Mouse (Mus musculus) brain, embryonic 14.5 days (tissue): ENCODE measurements at regions not wholly inside any gene's neighbourhood (a gene's known extent, or its start where the extent isn't known, plus 50 kb on each side); places are given as distances from the start of the nearest gene placed in this dataset.
A peak's percentile ranks its signal among the peaks of the same experiment; 100 is the strongest.

ENCODE experiments used
- DNase-seq: peaks from one replicate; pipeline ENCODE4 v3.0.0-alpha.2; 2011; ENCODE audit warnings: low read depth
- CTCF ChIP-seq: fragments of 200-500 bp; IDR thresholded peaks from 2 replicates; pipeline ENCODE4 v1.5.1; 2012; ENCODE audit warnings: inconsistent platforms, mild to moderate bottlenecking, moderate library complexity, borderline replicate concordance; ENCODE audit not compliant: insufficient read depth, insufficient read length; ENCODE audit errors: extremely low read depth
- POLR2A ChIP-seq: fragments of 200-500 bp; IDR thresholded peaks from 2 replicates; pipeline ENCODE4 v1.6.1; 2012; ENCODE audit warnings: mild to moderate bottlenecking, inconsistent platforms, borderline replicate concordance; ENCODE audit not compliant: poor library complexity, insufficient read depth, insufficient read length, severe bottlenecking; ENCODE audit errors: extremely low read depth

DNA sequence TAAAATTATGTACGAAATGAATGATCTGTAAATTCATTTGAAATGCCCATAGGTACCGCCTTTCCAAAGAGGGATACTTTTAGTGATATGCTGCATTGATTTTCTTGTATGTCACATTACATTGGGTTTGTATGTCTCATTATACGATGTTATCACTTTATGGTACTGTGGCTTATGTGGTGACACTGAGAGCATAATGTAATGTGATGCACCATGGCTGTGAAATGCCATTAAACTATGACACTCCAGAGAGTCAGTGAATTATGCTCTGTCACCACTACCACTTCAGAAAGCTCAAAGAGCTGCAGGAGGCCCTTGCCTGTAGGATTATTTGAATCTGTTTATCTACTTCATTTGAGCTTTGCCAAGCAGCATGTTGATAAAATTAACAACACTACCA lies 695.4 kb upstream of the Slc10a2 start:
- no peak for TF ChIP-seq CTCF
- no peak for TF ChIP-seq POLR2A
- peak; percentile 51 for DNase-seq

DNA sequence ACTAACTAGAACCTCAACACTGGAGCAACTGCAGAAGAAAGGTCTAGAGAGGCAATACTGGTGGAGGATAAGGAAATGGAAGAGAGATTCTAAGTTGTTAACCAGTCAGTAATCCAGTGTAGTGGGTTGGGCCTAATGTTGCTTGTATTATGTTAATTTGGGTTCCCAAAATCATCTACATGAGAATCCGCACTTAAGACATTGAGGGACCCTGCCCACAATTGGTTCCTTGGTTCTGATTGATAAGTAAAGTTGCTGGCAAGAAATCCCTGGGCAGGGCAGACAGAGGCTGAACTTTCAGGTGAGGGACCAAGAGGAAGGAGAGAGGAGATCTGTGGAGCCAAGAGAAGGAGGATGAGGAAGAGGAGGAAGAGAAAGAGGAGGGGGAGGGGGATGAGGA lies 651.2 kb upstream of the Slc10a2 start:
- DNase-seq, result no peak
- no peak for TF ChIP-seq CTCF
- no peak for TF ChIP-seq POLR2A

DNA sequence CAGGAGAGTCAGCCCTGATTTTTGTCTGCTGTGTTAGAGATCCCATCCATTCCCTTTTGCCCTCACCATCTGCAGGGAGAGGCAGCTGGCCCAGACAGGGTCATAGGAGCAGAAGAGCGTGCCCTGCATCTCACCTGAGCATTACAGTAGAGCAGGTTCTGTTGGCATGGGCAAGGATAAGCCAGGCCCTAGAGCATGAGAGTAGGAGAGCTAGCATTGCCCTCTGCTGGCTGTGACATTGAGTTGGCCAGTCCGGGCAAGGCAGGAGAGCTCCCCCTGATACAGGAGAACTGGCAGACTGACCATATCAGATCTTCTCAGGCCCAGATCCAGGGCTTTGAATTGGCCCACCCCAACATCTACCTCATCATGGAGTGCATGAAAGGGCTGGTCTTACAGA lies 634.4 kb upstream of the Slc10a2 start:
- TF ChIP-seq CTCF, result no peak
- DNase-seq, result no peak

DNA sequence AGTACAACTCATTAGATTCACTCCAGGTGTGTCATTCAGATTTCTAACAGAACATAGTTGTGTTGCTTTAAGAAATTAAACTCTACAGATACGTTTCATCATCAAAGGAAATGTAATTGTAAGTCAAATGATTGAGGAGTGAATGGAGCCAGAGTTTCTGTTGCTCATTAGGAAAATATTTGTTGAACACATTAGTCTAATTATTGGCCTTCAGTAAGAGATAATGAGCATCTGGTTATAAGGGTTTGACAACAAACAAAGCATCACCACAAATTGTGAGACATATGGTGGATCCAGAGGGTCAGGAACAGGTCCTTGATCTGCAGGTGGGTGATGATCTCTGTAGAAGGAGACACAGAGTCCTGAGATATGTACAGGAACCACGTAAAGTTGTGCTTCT lies 622.3 kb upstream of the Slc10a2 start:
- no peak for TF ChIP-seq CTCF
- no peak for TF ChIP-seq POLR2A

DNA sequence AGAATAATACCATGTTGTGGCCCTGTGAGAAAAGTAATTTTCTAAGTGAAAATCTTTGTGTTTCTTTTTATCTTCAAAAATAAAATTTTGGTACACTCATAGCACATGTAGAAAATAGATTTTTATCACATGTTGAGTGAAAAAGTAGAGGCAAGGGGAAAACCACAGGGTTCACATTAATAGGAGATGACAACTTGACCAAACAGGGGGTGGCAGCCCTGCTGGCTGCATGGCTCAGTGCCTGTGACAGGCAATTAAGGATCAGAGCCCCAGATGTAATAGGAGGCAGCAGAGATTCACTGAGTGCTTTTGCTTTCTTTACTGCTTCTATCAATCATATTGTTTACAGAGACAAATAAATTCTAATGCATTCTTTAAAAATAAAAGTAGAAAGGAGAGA lies 582.8 kb upstream of the Slc10a2 start:
- peak; percentile 31 for DNase-seq
- no peak for TF ChIP-seq CTCF
- no peak for TF ChIP-seq POLR2A

More for the DNA sequence above, 622.3 kb upstream of the Slc10a2 start:
- DNase-seq, result no peak

DNA sequence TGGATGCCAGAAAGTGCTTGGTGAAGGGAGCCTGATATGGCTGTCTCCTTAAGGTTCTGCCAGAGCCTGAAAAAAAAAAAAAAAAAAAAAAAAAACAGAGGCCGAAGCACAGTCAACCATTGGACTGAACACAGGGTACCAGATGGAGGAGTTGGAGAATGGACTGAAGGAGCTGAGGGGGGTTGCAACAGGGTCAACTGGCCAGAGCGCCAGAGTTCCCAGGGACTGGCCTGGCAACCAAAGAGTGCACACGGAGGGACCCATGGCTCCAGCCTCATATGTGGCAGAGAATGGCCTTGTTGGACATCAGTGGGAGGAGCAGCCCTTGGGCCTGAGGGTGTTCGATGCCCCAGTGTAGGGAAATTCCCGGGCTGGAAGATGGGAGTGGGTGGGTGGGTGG lies 569.8 kb upstream of the Slc10a2 start:
- DNase-seq, result no peak
- TF ChIP-seq POLR2A (no peak), CTCF (no peak)
